Mouse (Mus musculus): ENCODE results near the gene Slc34a1. TPM values are rescaled to one million over a fixed set of nuclear protein-coding genes. Genes with fewer than 3 reads are reported as not detected.
A peak's percentile ranks its signal among the peaks of the same experiment; 100 is the strongest.

Slc34a1 gene
- total and polyA plus RNA-seq, 2 experiments = 0.04 TPM; not detected in 1

- H3K4me3 ChIP-seq (ENCODE audit: insufficient read depth, low read depth, low read length) = peak within 1 kb of the TSS; percentile 54
- no peaks in the 10 kb centered on the region for H3K36me3 ChIP-seq (ENCODE audit: control insufficient read depth, insufficient read depth, low read length)
- TF ChIP-seq POLR2A (IDR thresholded peaks at IDR 0.05; ENCODE audit: extremely low read depth, insufficient read depth, low read length) (no peak), CTCF (IDR thresholded peaks at IDR 0.05; ENCODE audit: low read depth, low read length) (no peak)
- H3K27me3 ChIP-seq (ENCODE audit: control insufficient read depth, insufficient read depth, low read length) = no peaks in the 10 kb centered on the region
- WGBS = 67% methylated on average over 13 of the region's 13 CpGs
- peak; percentile 31 for DNase-seq (ENCODE audit: extremely low read depth, low read depth, low spot score)
- no peak within 1 kb of the TSS for H3K27ac ChIP-seq (replicated peaks; ENCODE audit: insufficient read depth, low read depth, low read length)
- peak within 1 kb of the TSS; percentile 50 for H3K9ac ChIP-seq (ENCODE audit: low read depth, low read length)
- H3K79me2 ChIP-seq (ENCODE audit: control insufficient read depth, insufficient read depth, low read length) = no peaks in the 10 kb centered on the region
- peaks cover 2% of the 10 kb centered on the region; the same call in 1 of the 2 replicates for H3K4me1 ChIP-seq (ENCODE audit: control insufficient read depth, insufficient read depth, low read length)
Measured at GRCm38 (mm10) chr13:55369531-55370114, 28.4 kb upstream of the Slc34a1 start, which contains the start of gene Rgs14. Rgs14 (plus strand) TSS chr13:55369732.

- Histone ChIP-seq H3K27ac (replicated peaks; ENCODE audit: insufficient read depth, low read depth, low read length) (no peak overlapping the region), H3K4me3 (ENCODE audit: insufficient read depth, low read depth, low read length) (no peak overlapping the region), H3K27me3 (ENCODE audit: control insufficient read depth, insufficient read depth, low read length) (no peaks in the 10 kb centered on the region), H3K36me3 (ENCODE audit: control insufficient read depth, insufficient read depth, low read length) (no peaks in the 10 kb centered on the region), H3K79me2 (ENCODE audit: control insufficient read depth, insufficient read depth, low read length) (no peaks in the 10 kb centered on the region), H3K9ac (ENCODE audit: low read depth, low read length) (no peak overlapping the region), H3K4me1 (ENCODE audit: control insufficient read depth, insufficient read depth, low read length) (peaks cover 2% of the 10 kb centered on the region; the same call in 1 of the 2 replicates)
- no peak for TF ChIP-seq CTCF (IDR thresholded peaks at IDR 0.05; ENCODE audit: low read depth, low read length)
- no peak for TF ChIP-seq POLR2A (IDR thresholded peaks at IDR 0.05; ENCODE audit: extremely low read depth, insufficient read depth, low read length)
- DNase-seq (ENCODE audit: extremely low read depth, low read depth, low spot score) = no peak
- WGBS = 44% methylated on average over 3 of the region's 3 CpGs
Measured at GRCm38 (mm10) chr13:55370234-55370633, 27.8 kb upstream of the Slc34a1 start.

- Histone ChIP-seq H3K4me1 (ENCODE audit: control insufficient read depth, insufficient read depth, low read length) (peaks cover 4% of the 10 kb centered on the region; the same call in 1 of the 2 replicates), H3K79me2 (ENCODE audit: control insufficient read depth, insufficient read depth, low read length) (no peaks in the 10 kb centered on the region), H3K4me3 (ENCODE audit: insufficient read depth, low read depth, low read length) (no peak overlapping the region), H3K27me3 (ENCODE audit: control insufficient read depth, insufficient read depth, low read length) (no peaks in the 10 kb centered on the region), H3K27ac (replicated peaks; ENCODE audit: insufficient read depth, low read depth, low read length) (no peak overlapping the region), H3K36me3 (ENCODE audit: control insufficient read depth, insufficient read depth, low read length) (no peaks in the 10 kb centered on the region), H3K9ac (ENCODE audit: low read depth, low read length) (no peak overlapping the region)
- WGBS = 83% methylated on average over 8 of the region's 8 CpGs
- TF ChIP-seq CTCF (IDR thresholded peaks at IDR 0.05; ENCODE audit: low read depth, low read length) (no peak), POLR2A (IDR thresholded peaks at IDR 0.05; ENCODE audit: extremely low read depth, insufficient read depth, low read length) (no peak)
- DNase-seq (ENCODE audit: extremely low read depth, low read depth, low spot score) = no peak
Measured at GRCm38 (mm10) chr13:55371007-55371681, 26.8 kb upstream of the Slc34a1 start.

- 86% methylated on average over 5 of the region's 5 CpGs for WGBS
- Histone ChIP-seq H3K27ac (replicated peaks; ENCODE audit: insufficient read depth, low read depth, low read length) (no peak overlapping the region), H3K4me1 (ENCODE audit: control insufficient read depth, insufficient read depth, low read length) (peaks cover 4% of the 10 kb centered on the region; the same call in 1 of the 2 replicates), H3K79me2 (ENCODE audit: control insufficient read depth, insufficient read depth, low read length) (no peaks in the 10 kb centered on the region), H3K27me3 (ENCODE audit: control insufficient read depth, insufficient read depth, low read length) (no peaks in the 10 kb centered on the region), H3K4me3 (ENCODE audit: insufficient read depth, low read depth, low read length) (no peak overlapping the region), H3K36me3 (ENCODE audit: control insufficient read depth, insufficient read depth, low read length) (no peaks in the 10 kb centered on the region), H3K9ac (ENCODE audit: low read depth, low read length) (no peak overlapping the region)
- TF ChIP-seq CTCF (IDR thresholded peaks at IDR 0.05; ENCODE audit: low read depth, low read length) = no peak
- no peak for TF ChIP-seq POLR2A (IDR thresholded peaks at IDR 0.05; ENCODE audit: extremely low read depth, insufficient read depth, low read length)
- no peak for DNase-seq (ENCODE audit: extremely low read depth, low read depth, low spot score)
Measured at GRCm38 (mm10) chr13:55371740-55372139, 26.2 kb upstream of the Slc34a1 start.

GRCm38 (mm10) chr13:55374206-55374924, 23.6 kb upstream of the Slc34a1 start:
- WGBS = 76% methylated on average over 6 of the region's 6 CpGs
- no peak for DNase-seq (ENCODE audit: extremely low read depth, low read depth, low spot score)
- Histone ChIP-seq H3K27ac (replicated peaks; ENCODE audit: insufficient read depth, low read depth, low read length) (no peak overlapping the region), H3K9ac (ENCODE audit: low read depth, low read length) (no peak overlapping the region), H3K27me3 (ENCODE audit: control insufficient read depth, insufficient read depth, low read length) (no peaks in the 10 kb centered on the region), H3K79me2 (ENCODE audit: control insufficient read depth, insufficient read depth, low read length) (no peaks in the 10 kb centered on the region), H3K4me1 (ENCODE audit: control insufficient read depth, insufficient read depth, low read length) (peaks cover 4% of the 10 kb centered on the region; the same call in 1 of the 2 replicates), H3K4me3 (ENCODE audit: insufficient read depth, low read depth, low read length) (no peak overlapping the region), H3K36me3 (ENCODE audit: control insufficient read depth, insufficient read depth, low read length) (no peaks in the 10 kb centered on the region)
- TF ChIP-seq POLR2A (IDR thresholded peaks at IDR 0.05; ENCODE audit: extremely low read depth, insufficient read depth, low read length) (no peak), CTCF (IDR thresholded peaks at IDR 0.05; ENCODE audit: low read depth, low read length) (no peak)

All from liver, adult 2 months (tissue).